In genomic region chr17:46832981-46833305, GRCm38 (mm10) we compare ENCODE assay signal across 16 mouse cellular contexts. TPM values are rescaled to one million over a fixed set of nuclear protein-coding genes. Genes with fewer than 3 reads are reported as not detected.
DNase-seq lines count a peak whose midpoint lies in the region; ATAC-seq and TF ChIP-seq lines count a peak whose summit lies in the region.
"Had no signal": no experiment of that assay in that cellular context is flagged by ENCODE, and none has a peak within 500 bp of the region (broad histone marks: within the 10 kb centered on the region; RNA-seq: fewer than 3 reads in every experiment).

No protein-coding gene starts in this region.

- H3K4me2 ChIP-seq in stomach, postnatal 0 days (replicated peaks; ENCODE audit: low read depth), result no peak overlapping the region
- H3K4me2 ChIP-seq: embryonic facial prominence, embryonic 12.5 days; forebrain, embryonic 15.5 days; heart, embryonic 11.5 days; heart, embryonic 15.5 days; hindbrain, embryonic 13.5 days had no signal

- no peak overlapping the region for H3K4me3 ChIP-seq in kidney, adult 2 months (ENCODE audit: insufficient read depth, low read depth, low read length)
- no peak overlapping the region for H3K4me3 ChIP-seq in brown adipose tissue, adult 24 weeks (ENCODE audit: insufficient read depth, low read depth, low read length)
- no peak overlapping the region for H3K4me3 ChIP-seq in stomach, postnatal 0 days (ENCODE audit: low read depth, low read length)
- no peak overlapping the region for H3K4me3 ChIP-seq in midbrain, embryonic 10.5 days
- H3K4me3 ChIP-seq: embryonic facial prominence, embryonic 12.5 days; forebrain, embryonic 15.5 days; heart, embryonic 15.5 days; hindbrain, embryonic 13.5 days had no signal

- H3K9me3 ChIP-seq in stomach, postnatal 0 days (ENCODE audit: control insufficient read depth, low read length), result no peaks in the 10 kb centered on the region
- no peaks in the 10 kb centered on the region; the same call in 1 of the 2 replicates for H3K9me3 ChIP-seq in midbrain, embryonic 10.5 days (replicated peaks)
- H3K9me3 ChIP-seq: embryonic facial prominence, embryonic 12.5 days; forebrain, embryonic 15.5 days; heart, embryonic 15.5 days; hindbrain, embryonic 13.5 days had no signal

- TF ChIP-seq EP300 in stomach, postnatal 0 days (optimal IDR thresholded peaks at IDR 0.05), result no peak

- no peaks in the 10 kb centered on the region for H3K36me3 ChIP-seq in kidney, adult 2 months (ENCODE audit: control insufficient read depth, insufficient read depth, low read length)
- peaks cover 5% of the 10 kb centered on the region; the same call in 1 of the 2 replicates for H3K36me3 ChIP-seq in stomach, postnatal 0 days (ENCODE audit: control insufficient read depth, insufficient read depth, low read length)
- H3K36me3 ChIP-seq in midbrain, embryonic 10.5 days, result peaks cover 15% of the 10 kb centered on the region

- ATAC-seq in megakaryocyte progenitor cell, adult 5-6 weeks (replicated peaks; ENCODE audit: poor library complexity), result peak; percentile 55
- no peak for ATAC-seq in stomach, postnatal 0 days (ENCODE audit: low FRiP score, low TSS enrichment)
- ATAC-seq: activated CD4-positive, CD25-positive, alpha-beta regulatory T cell, adult 4 months; forebrain, embryonic 15.5 days; hindbrain, postnatal 0 days had no signal

- no peaks in the 10 kb centered on the region for H3K27me3 ChIP-seq in kidney, adult 2 months (replicated peaks; ENCODE audit: control insufficient read depth, insufficient read depth, low read length)
- H3K27me3 ChIP-seq in stomach, postnatal 0 days (ENCODE audit: control insufficient read depth, insufficient read depth, low read length), result no peaks in the 10 kb centered on the region
- no peaks in the 10 kb centered on the region for H3K27me3 ChIP-seq in midbrain, embryonic 10.5 days (ENCODE audit: low read depth, poor library complexity, severe bottlenecking)
- H3K27me3 ChIP-seq: CH12.LX; embryonic facial prominence, embryonic 12.5 days; forebrain, embryonic 15.5 days; heart, embryonic 15.5 days; hindbrain, embryonic 13.5 days; Patski had no signal

- WGBS in kidney, adult 2 months, result 85% methylated on average over 4 of the region's 4 CpGs
- WGBS in stomach, postnatal 0 days, result 79% methylated on average over 4 of the region's 4 CpGs
- WGBS in midbrain, embryonic 10.5 days, result 92% methylated on average over 4 of the region's 4 CpGs

- peaks cover 30% of the 10 kb centered on the region for H3K4me1 ChIP-seq in kidney, adult 2 months (ENCODE audit: control insufficient read depth, insufficient read depth, low read length)
- H3K4me1 ChIP-seq in brown adipose tissue, adult 24 weeks (ENCODE audit: control insufficient read depth, insufficient read depth, insufficient read length, low read length), result peaks cover 9% of the 10 kb centered on the region; the same call in 1 of the 2 replicates
- no peaks in the 10 kb centered on the region for H3K4me1 ChIP-seq in stomach, postnatal 0 days (replicated peaks; ENCODE audit: control insufficient read depth, insufficient read depth)
- peaks cover 12% of the 10 kb centered on the region; the same call in 1 of the 2 replicates for H3K4me1 ChIP-seq in midbrain, embryonic 10.5 days
- H3K4me1 ChIP-seq: forebrain, embryonic 15.5 days; hindbrain, embryonic 13.5 days had no signal

- no peak overlapping the region for H3K9ac ChIP-seq in stomach, postnatal 0 days (ENCODE audit: low read length)
- H3K9ac ChIP-seq: embryonic facial prominence, embryonic 12.5 days; forebrain, embryonic 15.5 days; heart, embryonic 15.5 days; hindbrain, embryonic 13.5 days had no signal

- no peak for TF ChIP-seq CTCF in kidney, adult 2 months (conservative IDR thresholded peaks at IDR 0.05; ENCODE audit: insufficient read depth, insufficient read length, low read depth, low read length)
- no peak for TF ChIP-seq CTCF in stomach, postnatal 0 days (IDR thresholded peaks at IDR 0.05; ENCODE audit: low read depth)

- no peak for TF ChIP-seq POLR2A in kidney, adult 2 months (IDR thresholded peaks at IDR 0.05; ENCODE audit: low read depth, low read length)

- no peak for DNase-seq in kidney, adult 2 months
- no peak for DNase-seq in kidney, postnatal 10 days
- DNase-seq in stomach, postnatal 0 days (ENCODE audit: low spot score), result no peak
- DNase-seq in midbrain, embryonic 10.5 days (ENCODE audit: low spot score), result no peak
- DNase-seq: cerebellum, adult 2 months had no signal

- H3K27ac ChIP-seq in kidney, adult 2 months (ENCODE audit: insufficient read depth, low read depth, low read length), result peak overlapping the region; percentile 77
- H3K27ac ChIP-seq in brown adipose tissue, adult 24 weeks (replicated peaks; ENCODE audit: low read depth, low read length), result peak overlapping the region; percentile 74
- H3K27ac ChIP-seq in stomach, postnatal 0 days (replicated peaks), result peak overlapping the region; percentile 53; the same call in 1 of the 2 replicates
- H3K27ac ChIP-seq in midbrain, embryonic 10.5 days (replicated peaks), result no peak overlapping the region
- H3K27ac ChIP-seq: embryonic facial prominence, embryonic 12.5 days; forebrain, embryonic 15.5 days; heart, embryonic 15.5 days; hindbrain, embryonic 13.5 days; hindbrain, postnatal 0 days had no signal

RNA-seq across cellular contexts. Expression of gene Bicral, which starts 25.3 kb away (rescaled TPM):
- 11.4 and 11.8 TPM in 2 replicates for polyA plus RNA-seq in kidney, adult 2 months (2012; rRNA removed)
- 5.3 and 9.8 TPM in 2 replicates for polyA plus RNA-seq in brown adipose tissue, adult 24 weeks (2012; ENCODE audit: insufficient read depth, insufficient read length, missing spikeins)
- total RNA-seq in megakaryocyte progenitor cell, adult 5-6 weeks (2015), result 20.9 and 26.1 TPM in 2 replicates
- total RNA-seq in megakaryocyte progenitor cell, adult 5-6 weeks (2017), result 16.2 and 20.3 TPM in 2 replicates
- 2.3 and 2.8 TPM in 2 replicates for polyA plus RNA-seq in stomach, postnatal 0 days (2015; fragmentation: Nextera tagmentation; extraction: Ambion mirVana)
- polyA plus RNA-seq in midbrain, embryonic 10.5 days (2016; fragmentation: Nextera tagmentation; extraction: Ambion mirVana), result 3.1 and 4.4 TPM in 2 replicates

RNA-seq across cellular contexts. Expression of gene Rpl7l1, which starts 50.5 kb away (rescaled TPM):
- polyA plus RNA-seq in kidney, adult 2 months (2012; rRNA removed), result 30.5 and 38.4 TPM in 2 replicates
- 51.1 and 77.6 TPM in 2 replicates for polyA plus RNA-seq in brown adipose tissue, adult 24 weeks (2012; ENCODE audit: insufficient read depth, insufficient read length, missing spikeins)
- total RNA-seq in megakaryocyte progenitor cell, adult 5-6 weeks (2015), result 113 and 123 TPM in 2 replicates
- 142 and 179 TPM in 2 replicates for total RNA-seq in megakaryocyte progenitor cell, adult 5-6 weeks (2017)
- 93.7 and 95.0 TPM in 2 replicates for polyA plus RNA-seq in stomach, postnatal 0 days (2015; fragmentation: Nextera tagmentation; extraction: Ambion mirVana)
- polyA plus RNA-seq in midbrain, embryonic 10.5 days (2016; fragmentation: Nextera tagmentation; extraction: Ambion mirVana), result 197 and 219 TPM in 2 replicates

RNA-seq across cellular contexts. Expression of gene Tbcc, which starts 57.5 kb away (rescaled TPM):
- 17.2 and 19.6 TPM in 2 replicates for polyA plus RNA-seq in kidney, adult 2 months (2012; rRNA removed)
- 10.1 TPM in 2 replicates for polyA plus RNA-seq in brown adipose tissue, adult 24 weeks (2012; ENCODE audit: insufficient read depth, insufficient read length, missing spikeins)
- 11.3 and 12.5 TPM in 2 replicates for total RNA-seq in megakaryocyte progenitor cell, adult 5-6 weeks (2015)
- total RNA-seq in megakaryocyte progenitor cell, adult 5-6 weeks (2017), result 12.5 and 12.8 TPM in 2 replicates
- 42.2 and 45.5 TPM in 2 replicates for polyA plus RNA-seq in stomach, postnatal 0 days (2015; fragmentation: Nextera tagmentation; extraction: Ambion mirVana)
- polyA plus RNA-seq in midbrain, embryonic 10.5 days (2016; fragmentation: Nextera tagmentation; extraction: Ambion mirVana), result 55.9 and 57.7 TPM in 2 replicates
